Mouse (Mus musculus) erythroid progenitor cell, adult 5-6 weeks (primary cell): ENCODE data around the gene Hdhd3. TPM values are rescaled to one million over a fixed set of nuclear protein-coding genes. Genes with fewer than 3 reads are reported as not detected.
A peak's percentile ranks its signal among the peaks of the same experiment; 100 is the strongest.

Source experiments
- ATAC-seq: replicated peaks from 2 replicates; pipeline ENCODE4 v1.8.0; 2016; ENCODE audit warnings: moderate number of reproducible peaks, mild to moderate bottlenecking, moderate TSS enrichment, inconsistent platforms; ENCODE audit not compliant: poor library complexity, low FRiP score, severe bottlenecking
- total RNA-seq, 2 experiments: library from RNA; stranded (forward) in 1 of 2; stranded (reverse) in 1 of 2; fragments of 150-400 nt in 1 of 2; fragments of 186-747, 209-891 nt in 1 of 2; gene quantifications; 2 replicates each; pipeline versions ENCODE4 v1.2.3 to v1.2.4; 2015 to 2017; ENCODE audit warnings: low replicate concordance in 2 of 2

The Hdhd3 gene
- total RNA-seq, 2 experiments from 2014 or later, result not detected

- ATAC-seq, result no peak
Observed at GRCm38 (mm10) chr4:62514995-62515394, 11.7 kb upstream of the Hdhd3 start.

DNA sequence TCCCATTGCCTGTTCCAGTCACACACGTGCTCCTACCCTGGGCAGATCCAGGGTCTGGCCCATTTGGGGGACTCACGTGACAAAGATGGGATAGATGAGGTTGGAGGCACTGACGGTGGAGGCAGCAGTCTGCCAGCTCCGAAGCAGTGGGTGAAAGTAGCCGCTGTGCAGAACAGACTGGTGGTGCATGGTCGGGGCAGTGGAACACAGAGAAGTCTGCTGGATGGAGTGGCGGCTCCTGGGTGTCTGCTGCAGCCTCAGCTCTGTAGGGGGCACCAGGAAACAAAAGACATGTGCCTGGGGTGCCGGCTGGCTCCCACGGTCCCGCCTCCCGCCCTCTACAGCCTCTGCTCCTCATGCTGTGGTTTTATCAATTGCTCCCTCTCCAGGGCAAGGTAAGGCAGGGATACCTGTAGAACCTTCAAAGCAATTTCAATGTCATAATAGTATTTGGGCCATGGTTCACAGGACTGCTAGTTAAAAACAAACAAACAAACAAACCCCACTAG lies 10.8 kb upstream of the Hdhd3 start:
- ATAC-seq, result no peak

DNA sequence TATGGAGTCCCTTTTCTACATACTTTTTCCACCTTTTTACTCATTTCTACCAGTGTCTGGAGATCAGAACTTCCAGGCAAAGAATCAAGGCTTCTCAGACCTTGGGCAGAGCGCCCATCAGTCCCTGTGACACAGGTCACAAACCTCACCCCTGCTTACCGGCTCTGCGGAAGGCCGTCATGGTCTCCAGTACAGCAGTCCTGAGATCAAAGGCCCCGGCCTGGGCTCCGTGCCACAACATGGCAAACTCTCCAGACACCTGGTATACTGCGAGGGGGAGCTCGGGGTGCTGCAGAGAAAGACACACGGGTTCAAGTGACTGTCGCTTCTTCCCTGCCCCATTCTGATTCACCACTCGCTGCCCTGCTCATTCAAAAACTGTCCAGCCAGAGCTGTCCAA lies 6.7 kb upstream of the Hdhd3 start:
- no peak for ATAC-seq

DNA sequence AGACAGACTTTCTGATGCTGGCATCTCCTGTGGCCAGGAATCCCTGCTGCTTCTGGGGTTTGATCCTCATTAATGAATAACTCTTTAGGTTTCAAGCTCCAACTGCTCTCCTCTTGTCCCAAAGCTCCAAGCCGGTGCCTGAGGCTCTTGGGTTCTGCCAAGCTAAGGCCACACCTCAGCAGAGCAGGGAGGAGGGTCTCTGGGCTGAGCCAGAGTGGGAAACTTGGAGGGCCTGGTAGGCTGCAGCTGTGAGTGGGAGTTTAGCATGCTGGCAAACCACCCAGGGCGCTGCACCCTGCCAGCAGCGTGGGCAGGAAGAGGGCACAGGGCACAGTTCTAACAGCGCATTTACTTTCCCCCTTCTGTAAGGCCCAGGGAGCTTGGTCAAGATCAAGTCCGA lies 5.6 kb upstream of the Hdhd3 start:
- no peak for ATAC-seq

- ATAC-seq, result peak; percentile 23; the same call in 1 of the 2 replicates
Observed at GRCm38 (mm10) chr4:62506798-62507197, 3.5 kb upstream of the Hdhd3 start.

DNA sequence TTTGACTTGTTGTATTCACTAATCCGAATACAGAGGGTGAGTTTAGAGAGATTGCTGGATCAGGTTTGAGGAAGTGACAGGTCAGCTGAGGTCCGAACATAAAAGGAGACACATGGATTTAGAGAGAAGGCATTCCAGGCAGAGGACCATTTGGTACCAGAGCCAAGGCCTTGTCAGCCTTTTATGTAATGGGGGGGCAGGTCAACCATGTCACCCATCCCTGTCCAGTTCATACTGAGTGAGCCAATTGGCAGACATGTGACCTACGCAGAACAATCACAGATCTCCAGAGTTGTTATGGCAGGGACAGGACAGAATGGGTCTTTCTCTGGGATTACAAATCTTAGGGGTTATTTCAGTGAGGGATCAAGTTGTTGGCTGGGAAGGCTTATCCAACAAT lies 2.7 kb upstream of the Hdhd3 start:
- ATAC-seq, result no peak

DNA sequence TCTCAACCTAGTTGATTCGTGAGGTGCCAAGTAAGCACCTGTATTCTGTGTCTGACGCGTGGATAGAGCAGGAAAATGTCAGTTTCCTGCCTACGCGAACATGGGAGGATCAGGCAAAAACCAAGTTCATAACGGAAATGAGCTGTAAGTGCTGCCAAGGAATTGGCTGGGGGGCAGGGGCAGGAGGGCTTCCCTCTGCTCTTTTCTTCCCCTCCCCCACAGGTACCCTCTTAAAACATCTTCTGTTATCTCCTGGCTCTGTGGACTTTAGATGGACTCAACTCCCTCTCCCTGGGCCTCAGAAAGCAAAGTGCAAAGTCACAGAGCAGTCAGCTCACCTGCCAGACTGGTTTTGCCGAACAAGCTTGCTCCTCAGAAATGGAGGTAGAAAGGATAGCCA lies 298 bp downstream of the Hdhd3 start:
- ATAC-seq, result no peak

DNA sequence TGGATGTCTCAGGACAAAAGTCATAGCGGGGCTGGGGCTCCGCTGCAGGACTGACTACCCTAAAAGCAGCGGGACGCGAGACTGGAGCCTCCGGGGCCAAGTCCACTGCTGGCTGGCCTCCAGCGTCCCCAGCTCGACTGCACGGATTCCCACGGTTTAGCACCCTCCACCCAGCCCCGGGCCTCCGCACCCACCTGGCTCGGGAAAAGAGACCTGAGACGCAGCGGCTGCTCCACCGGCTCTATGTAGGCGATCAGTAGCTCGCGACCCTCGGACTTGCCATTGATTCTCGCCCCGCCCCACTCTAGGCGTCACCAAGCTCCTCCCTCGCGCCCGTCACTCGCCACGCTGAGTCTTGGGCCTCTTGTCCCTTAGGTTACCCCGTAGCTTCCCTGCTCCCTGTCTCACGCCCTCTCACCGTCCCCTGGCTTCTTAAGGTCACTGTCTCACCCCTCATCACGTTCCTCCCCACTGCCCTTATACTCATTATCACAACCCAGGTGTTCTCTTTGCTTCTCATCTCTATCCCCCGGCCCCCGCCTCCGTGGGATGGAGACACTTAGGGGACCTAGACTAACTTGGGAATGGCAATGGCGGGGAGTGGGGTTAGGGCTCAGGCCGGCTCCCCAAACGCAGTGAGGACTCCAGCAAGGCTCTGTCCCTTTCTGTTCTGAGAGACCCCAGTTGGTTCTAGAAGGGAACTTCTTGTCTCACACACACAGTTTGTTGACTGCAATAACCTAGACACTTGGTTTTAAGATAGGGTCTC lies 1.1 kb downstream of the Hdhd3 start:
- peak; percentile 92 for ATAC-seq

DNA sequence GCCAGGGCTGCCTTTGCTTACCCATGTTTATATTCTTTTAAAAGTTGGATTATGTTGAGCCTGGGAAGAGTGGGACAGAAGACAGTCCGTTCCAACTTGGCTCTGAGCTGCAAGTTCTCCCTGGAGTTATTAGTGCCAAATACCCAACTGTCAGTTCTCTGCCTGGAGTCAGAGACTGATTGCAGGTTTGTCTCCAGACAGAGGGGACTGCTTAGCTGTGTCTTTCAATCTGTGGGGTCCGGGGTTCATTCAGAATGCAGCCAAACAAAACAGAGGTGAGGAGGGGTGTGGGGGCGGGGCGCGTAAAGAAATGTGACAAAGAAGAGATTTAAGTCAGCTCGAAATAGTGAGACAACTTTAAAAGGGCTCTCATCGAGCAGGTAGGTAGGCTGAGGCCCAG lies 1.7 kb downstream of the Hdhd3 start:
- no peak for ATAC-seq

DNA sequence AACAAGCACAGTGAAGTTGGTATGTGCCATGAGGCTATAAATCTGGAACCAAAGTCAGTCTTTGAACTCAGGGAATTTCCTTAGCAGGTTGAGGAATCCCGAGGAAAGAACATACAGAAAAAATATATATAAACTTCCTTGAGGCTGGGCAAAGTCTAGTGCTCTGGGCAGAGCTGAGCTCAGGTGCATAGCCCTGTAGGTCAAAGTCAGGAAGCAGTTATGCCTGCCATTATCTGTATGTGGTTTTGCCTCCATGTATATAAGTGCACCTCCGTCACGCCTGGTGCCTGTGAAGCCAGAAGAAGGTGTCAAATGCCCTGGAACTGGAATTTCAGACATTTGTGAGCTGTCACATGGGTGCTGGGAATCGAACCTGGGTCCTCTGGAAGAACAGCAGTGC lies 2.5 kb downstream of the Hdhd3 start:
- ATAC-seq, result no peak

DNA sequence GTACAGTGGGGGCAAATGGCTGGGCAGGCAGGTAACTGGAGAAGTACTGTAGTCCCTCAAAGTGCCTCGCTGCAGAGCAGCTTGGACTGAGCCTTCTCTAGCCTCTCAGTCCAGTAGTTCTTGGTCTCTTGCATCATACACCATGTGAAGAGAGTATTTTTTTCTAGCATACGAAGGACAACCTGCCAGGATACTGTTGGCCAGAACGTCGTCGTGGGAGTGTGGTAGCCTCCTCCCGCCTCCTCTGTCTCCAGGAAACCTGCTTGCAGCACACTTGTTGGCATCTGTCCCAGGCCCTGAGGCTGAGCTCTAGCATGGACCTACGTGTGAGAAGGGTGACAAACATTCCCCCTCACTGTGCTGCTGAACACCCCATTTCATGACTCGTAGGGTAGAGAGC lies 6.5 kb downstream of the Hdhd3 start:
- ATAC-seq, result no peak

GRCm38 (mm10) chr4:62495946-62496345 lies 7.3 kb downstream of the Hdhd3 start:
- no peak for ATAC-seq

- ATAC-seq, result no peak
Observed at GRCm38 (mm10) chr4:62494230-62494629, 9.0 kb downstream of the Hdhd3 start.

- ATAC-seq, result no peak
Observed at GRCm38 (mm10) chr4:62492682-62493081, 10.6 kb downstream of the Hdhd3 start.

DNA sequence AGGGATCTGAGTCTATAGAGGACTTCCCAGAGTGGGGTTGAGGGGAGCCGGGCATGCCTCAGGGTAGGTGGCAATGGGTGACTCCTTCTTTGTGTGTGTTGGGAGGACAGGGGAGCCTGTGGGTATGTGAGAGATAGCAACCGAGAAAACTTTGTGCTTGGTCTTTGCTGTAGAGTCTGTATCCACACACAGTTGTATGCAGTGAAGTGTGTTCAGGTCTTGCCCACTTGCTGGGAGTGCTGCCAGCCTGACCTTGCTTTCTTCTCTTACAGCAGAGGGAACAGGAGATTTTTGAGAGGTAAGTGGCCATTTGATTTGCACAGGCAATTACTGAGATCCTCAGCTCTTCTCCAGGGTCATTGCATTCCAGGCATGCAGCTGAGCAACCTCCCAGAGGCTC lies 15.4 kb downstream of the Hdhd3 start:
- no peak for ATAC-seq

- no peak for ATAC-seq
Observed at GRCm38 (mm10) chr4:62487172-62487571, 16.1 kb downstream of the Hdhd3 start.

- ATAC-seq, result 0 out of 2 replicates have a peak, but pooled peaks have one; percentile 2
Observed at GRCm38 (mm10) chr4:62486162-62486696, 17.0 kb downstream of the Hdhd3 start.

- ATAC-seq, result peak; percentile 83
Observed at GRCm38 (mm10) chr4:62485450-62486161, 17.7 kb downstream of the Hdhd3 start.

DNA sequence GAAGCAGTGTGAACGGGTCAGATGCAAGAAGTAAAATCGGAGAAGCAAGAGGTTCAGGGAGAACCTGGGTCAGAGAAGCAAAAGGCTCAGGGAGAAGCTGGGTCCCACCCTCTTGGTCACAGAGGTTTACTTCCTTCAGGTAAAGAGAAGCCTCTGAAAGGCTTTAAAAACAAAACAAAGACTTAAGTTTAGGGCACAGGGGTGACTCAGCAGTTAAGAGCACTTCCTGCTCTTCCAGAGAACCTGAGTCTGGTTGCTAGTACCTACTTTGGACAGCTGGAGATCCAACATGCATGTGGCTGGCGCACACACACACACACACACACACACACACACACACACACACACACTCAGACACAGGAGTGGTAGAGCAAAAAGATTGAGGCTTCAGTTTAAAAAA lies 18.3 kb downstream of the Hdhd3 start:
- no peak for ATAC-seq

DNA sequence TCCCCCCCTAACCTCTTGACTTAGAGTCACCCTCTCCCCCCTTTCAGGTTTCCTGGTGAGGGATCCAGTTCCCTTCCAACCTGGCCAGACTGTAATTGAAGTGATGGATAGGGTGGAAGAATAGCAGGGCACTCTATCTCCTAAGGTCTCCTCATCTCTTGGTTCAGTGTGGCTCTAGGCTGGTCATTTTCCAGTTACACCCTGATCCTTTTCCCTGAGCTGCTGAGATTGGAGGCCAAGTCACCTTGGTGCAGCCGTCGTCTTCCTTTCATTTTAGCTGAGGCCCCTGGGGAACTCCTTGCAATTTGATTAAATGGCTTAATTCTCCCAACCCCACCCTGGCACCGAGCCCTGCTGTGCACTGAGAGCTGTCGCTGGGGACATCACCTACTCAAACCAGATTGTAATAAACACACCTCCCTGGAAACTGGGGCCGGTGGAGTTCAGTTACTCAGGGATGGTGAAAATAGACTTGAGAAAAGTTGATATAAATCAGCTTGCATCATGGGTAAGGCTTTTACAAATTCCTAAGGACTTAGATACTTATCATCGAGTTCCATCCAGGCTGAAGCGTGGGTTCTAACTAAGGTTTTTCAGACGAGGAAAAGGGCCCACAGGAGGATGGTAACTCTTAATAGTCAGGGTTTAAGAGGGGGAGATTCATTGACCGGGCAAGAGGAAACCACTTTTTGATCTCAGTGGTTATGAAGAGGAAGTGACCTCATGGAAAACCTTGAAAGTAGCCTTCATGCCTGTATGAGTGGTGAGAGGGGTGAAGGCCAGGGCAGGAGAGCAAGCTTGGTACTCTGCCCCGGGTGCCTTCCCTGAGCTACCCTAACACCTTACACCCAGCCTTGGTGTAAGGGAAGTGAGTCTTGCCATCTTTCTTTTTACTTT lies 22.3 kb downstream of the Hdhd3 start:
- no peak for ATAC-seq
